Mouse (Mus musculus) liver, adult 2 months (tissue): ENCODE results near the gene Ssh2.

ENCODE experiments used
- CTCF ChIP-seq: fragments of 200-500 bp; IDR thresholded peaks from 2 replicates; pipeline ENCODE4 v1.5.1; 2011; ENCODE audit warnings: low read depth, low read length, control low read depth
- POLR2A ChIP-seq: fragments of 200-500 bp; IDR thresholded peaks from 2 replicates; pipeline ENCODE4 v1.6.1; 2011; ENCODE audit warnings: low read length, control low read depth; ENCODE audit not compliant: insufficient read depth; ENCODE audit errors: extremely low read depth

DNA sequence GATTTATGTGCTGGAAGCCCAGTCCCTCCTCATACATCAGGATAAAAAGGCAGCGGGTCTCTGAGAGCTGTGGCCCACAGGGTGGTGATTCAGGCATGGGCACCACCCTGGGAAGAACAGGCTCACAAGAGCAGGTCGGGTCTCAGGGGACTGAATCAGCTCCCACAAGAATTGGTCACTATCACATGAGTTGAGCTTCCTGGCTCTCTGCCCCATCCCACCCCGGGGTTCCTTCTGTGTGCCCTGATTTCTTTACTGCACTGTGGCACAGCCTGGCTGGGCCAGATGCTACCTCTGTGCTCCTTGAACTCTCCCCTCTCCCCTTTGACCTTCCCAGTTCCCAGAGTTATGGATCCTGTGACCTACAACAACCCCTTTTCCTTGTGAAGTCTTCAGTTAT is 267.0 kb downstream of the Ssh2 start:
- TF ChIP-seq CTCF (no peak), POLR2A (no peak)
